Mouse (Mus musculus) midbrain, embryonic 11.5 days (tissue): ENCODE measurements around the gene Ehd4. TPM values are rescaled to one million over a fixed set of nuclear protein-coding genes. Genes with fewer than 3 reads are reported as not detected.
A peak's percentile ranks its signal among the peaks of the same experiment; 100 is the strongest.

Experiments used
- ATAC-seq: fragments of 200-750 bp; cut with Nextera tagmentation; 2 replicates; pipeline ENCODE4 v1.8.0; 2017; ENCODE audit warnings: moderate TSS enrichment, moderate library complexity; ENCODE audit not compliant: low FRiP score
- DNase-seq: peaks from one replicate; pipeline ENCODE4 v3.0.0; 2015; ENCODE audit warnings: low spot score; ENCODE audit errors: missing footprints
- H3K27ac ChIP-seq: fragments of 300-500 bp; sonication (generic); 2 replicates; pipeline ENCODE4 v1.5.1; 2014; ENCODE audit warnings: low read depth, low read length
- H3K27me3 ChIP-seq: fragments of 300-500 bp; sonication (generic); 2 replicates; pipeline ENCODE4 v1.6.1; 2014; ENCODE audit warnings: mild to moderate bottlenecking, low read length, moderate library complexity, mixed read lengths; ENCODE audit not compliant: control insufficient read depth, insufficient read depth
- H3K36me3 ChIP-seq: fragments of 300-500 bp; sonication (generic); 2 replicates; pipeline ENCODE4 v1.6.1; 2014; ENCODE audit warnings: mild to moderate bottlenecking, low read length, moderate library complexity, mixed read lengths; ENCODE audit not compliant: control insufficient read depth, insufficient read depth
- H3K4me1 ChIP-seq: fragments of 300-500 bp; sonication (generic); 2 replicates; pipeline ENCODE4 v1.6.1; 2014; ENCODE audit warnings: low read length; ENCODE audit not compliant: control insufficient read depth, insufficient read depth
- H3K4me2 ChIP-seq: fragments of 300-500 bp; sonication (generic); 2 replicates; pipeline ENCODE4 v1.6.1; 2014; ENCODE audit warnings: mild to moderate bottlenecking, moderate library complexity
- H3K4me3 ChIP-seq: fragments of 300-500 bp; sonication (generic); 2 replicates; pipeline ENCODE4 v1.5.1; 2014; ENCODE audit warnings: low read depth, low read length
- H3K9ac ChIP-seq: fragments of 300-500 bp; sonication (generic); 2 replicates; pipeline ENCODE4 v1.6.1; 2014; ENCODE audit warnings: low read length
- H3K9me3 ChIP-seq: fragments of 300-500 bp; sonication (generic); 2 replicates; pipeline ENCODE4 v1.6.1; 2016; ENCODE audit warnings: low read length; ENCODE audit not compliant: control insufficient read depth
- WGBS: fragments of 180-500 bp; shearing (Covaris S2); extraction: QIAGEN DNeasy Blood & Tissue Kit; methylation state at CpG from one replicate; pipeline ENCODE4 v1.1.7; 2014; 5-methylcytosine and 5-hydroxymethylcytosine counted together
- polyA plus RNA-seq: library from polyadenylated mRNA; unstranded; fragments of >200 nt; fragmentation: Nextera tagmentation; extraction: Ambion mirVana; gene quantifications from 2 replicates; pipeline ENCODE4 v1.2.1, GENCODE M21; 2014

The Ehd4 gene
- polyA plus RNA-seq, 1 experiment from 2014 or later, result 10.2 TPM

GRCm38 (mm10) chr2:120051405-120051804 is 103.0 kb downstream of the Ehd4 start:
- no peak overlapping the region for H3K4me3 ChIP-seq

GRCm38 (mm10) chr2:120049632-120050274 is 104.7 kb downstream of the Ehd4 start:
- Histone ChIP-seq H3K4me1 (no peaks in the 10 kb centered on the region), H3K27me3 (no peaks in the 10 kb centered on the region), H3K4me2 (no peak overlapping the region), H3K27ac (no peak overlapping the region), H3K4me3 (no peak overlapping the region), H3K9ac (no peak overlapping the region), H3K36me3 (no peaks in the 10 kb centered on the region), H3K9me3 (no peaks in the 10 kb centered on the region)
- WGBS, result 61% methylated on average over 10 of the region's 10 CpGs
- ATAC-seq, result no peak
- no peak for DNase-seq

More at GRCm38 (mm10) chr2:120051405-120051804, 103.0 kb downstream of the Ehd4 start:
- 68% methylated on average over 6 of the region's 6 CpGs for WGBS
- no peak for ATAC-seq
- Histone ChIP-seq H3K4me2 (no peak overlapping the region), H3K9me3 (no peaks in the 10 kb centered on the region), H3K36me3 (no peaks in the 10 kb centered on the region), H3K4me1 (no peaks in the 10 kb centered on the region), H3K27ac (no peak overlapping the region), H3K9ac (no peak overlapping the region), H3K27me3 (no peaks in the 10 kb centered on the region)
- no peak for DNase-seq

- Histone ChIP-seq H3K4me1 (no peaks in the 10 kb centered on the region), H3K4me3 (no peak overlapping the region), H3K27me3 (no peaks in the 10 kb centered on the region), H3K4me2 (no peak overlapping the region), H3K27ac (no peak overlapping the region), H3K36me3 (no peaks in the 10 kb centered on the region), H3K9me3 (no peaks in the 10 kb centered on the region), H3K9ac (no peak overlapping the region)
- 72% methylated on average over 9 of the region's 9 CpGs for WGBS
- ATAC-seq (no peak), DNase-seq (no peak)
These were observed 106.2 kb downstream of the Ehd4 start for GRCm38 (mm10) chr2:120048173-120048572.

GRCm38 (mm10) chr2:120046486-120047310 is 107.7 kb downstream of the Ehd4 start:
- H3K4me2 ChIP-seq, result no peak overlapping the region
- DNase-seq (peak; percentile 61), ATAC-seq (no peak)
- no peaks in the 10 kb centered on the region for H3K4me1 ChIP-seq
- no peaks in the 10 kb centered on the region for H3K27me3 ChIP-seq
- H3K36me3 ChIP-seq, result 0 out of 2 replicates have a peak, but pooled peaks cover under 1% of the 10 kb centered on the region
- 73% methylated on average over 14 of the region's 14 CpGs for WGBS
- no peaks in the 10 kb centered on the region for H3K9me3 ChIP-seq
- H3K9ac ChIP-seq, result no peak overlapping the region
- no peak overlapping the region for H3K4me3 ChIP-seq
- H3K27ac ChIP-seq, result no peak overlapping the region

- H3K27ac ChIP-seq, result no peak overlapping the region
- H3K36me3 ChIP-seq, result peaks cover 9% of the 10 kb centered on the region; the same call in 1 of the 2 replicates
- H3K27me3 ChIP-seq, result no peaks in the 10 kb centered on the region
- ATAC-seq, result no peak
- no peak overlapping the region for H3K4me3 ChIP-seq
- H3K9me3 ChIP-seq, result no peaks in the 10 kb centered on the region
- no peak for DNase-seq
- H3K4me2 ChIP-seq, result no peak overlapping the region
- H3K4me1 ChIP-seq, result no peaks in the 10 kb centered on the region
- WGBS, result 77% methylated on average over 3 of the region's 3 CpGs
- no peak overlapping the region for H3K9ac ChIP-seq
These were observed 109.7 kb downstream of the Ehd4 start for GRCm38 (mm10) chr2:120044676-120045075.

- Histone ChIP-seq H3K9me3 (no peaks in the 10 kb centered on the region), H3K4me1 (no peaks in the 10 kb centered on the region), H3K4me3 (no peak overlapping the region), H3K4me2 (no peak overlapping the region), H3K36me3 (peaks cover 9% of the 10 kb centered on the region; the same call in 1 of the 2 replicates), H3K27me3 (no peaks in the 10 kb centered on the region), H3K27ac (no peak overlapping the region), H3K9ac (no peak overlapping the region)
- DNase-seq (no peak), ATAC-seq (no peak)
- 64% methylated on average over 4 of the region's 4 CpGs for WGBS
These were observed 110.3 kb downstream of the Ehd4 start for GRCm38 (mm10) chr2:120044101-120044603.

GRCm38 (mm10) chr2:120040991-120041390 is 113.4 kb downstream of the Ehd4 start:
- no peak for ATAC-seq
- H3K36me3 ChIP-seq, result peaks cover 9% of the 10 kb centered on the region

More at GRCm38 (mm10) chr2:120040991-120041390, 113.4 kb downstream of the Ehd4 start:
- H3K27me3 ChIP-seq, result no peaks in the 10 kb centered on the region
- no peak overlapping the region for H3K27ac ChIP-seq
- no peak for DNase-seq
- H3K4me2 ChIP-seq, result no peak overlapping the region
- no peaks in the 10 kb centered on the region for H3K9me3 ChIP-seq
- H3K4me1 ChIP-seq, result no peaks in the 10 kb centered on the region
- whole genome bisulfite sequencing, result 95% methylated on average over 5 of the region's 5 CpGs
- no peak overlapping the region for H3K4me3 ChIP-seq
- H3K9ac ChIP-seq, result no peak overlapping the region
